Mouse (Mus musculus) myocyte (in vitro differentiated cells): Measurements from ENCODE around the gene Cdyl2.

Experiments used
- CEBPB ChIP-seq: IDR thresholded peaks from 2 replicates; pipeline ENCODE4 v1.6.1; 2011; ENCODE audit warnings: mild to moderate bottlenecking, moderate library complexity; ENCODE audit not compliant: poor library complexity, insufficient read depth, severe bottlenecking
- E2F4 ChIP-seq: IDR thresholded peaks from one replicate; pipeline ENCODE4 v1.6.1; 2011; ENCODE audit warnings: mild to moderate bottlenecking, control low read depth, moderate library complexity; ENCODE audit not compliant: insufficient read depth
- MAX ChIP-seq: IDR thresholded peaks from one replicate; pipeline ENCODE4 v1.6.1; 2011; ENCODE audit warnings: low read depth, mild to moderate bottlenecking, control low read depth
- MYOD1 ChIP-seq, 3 experiments: IDR thresholded peaks; one replicate each; pipeline ENCODE4 v1.6.1; 2011; ENCODE audit warnings: control low read depth in 2 of 3, low read depth in 2 of 3, mild to moderate bottlenecking in 2 of 3, moderate library complexity in 1 of 3; ENCODE audit not compliant: insufficient read length in 2 of 3, control insufficient read depth in 1 of 3
- MYOG ChIP-seq, 3 experiments: IDR thresholded peaks; one replicate each; pipeline ENCODE4 v1.6.1; 2011; ENCODE audit warnings: control low read depth in 2 of 3, low read depth in 2 of 3, mild to moderate bottlenecking in 2 of 3; ENCODE audit not compliant: insufficient read length in 2 of 3, control insufficient read depth in 1 of 3, insufficient read depth in 1 of 3
- POLR2A ChIP-seq: IDR thresholded peaks from one replicate; pipeline ENCODE4 v1.6.1; 2011; ENCODE audit warnings: low read depth, mild to moderate bottlenecking, control low read depth, moderate library complexity; ENCODE audit not compliant: insufficient read length
- POLR2AphosphoS2 ChIP-seq: IDR thresholded peaks from one replicate; pipeline ENCODE4 v1.6.1; 2011; ENCODE audit warnings: low read depth, control low read depth; ENCODE audit not compliant: insufficient read length
- REST ChIP-seq: IDR thresholded peaks from one replicate; pipeline ENCODE4 v1.6.1; 2011; ENCODE audit warnings: mild to moderate bottlenecking, control low read depth, moderate library complexity; ENCODE audit not compliant: insufficient read depth, insufficient read length
- SRF ChIP-seq: IDR thresholded peaks from one replicate; pipeline ENCODE4 v1.6.1; 2011; ENCODE audit warnings: low read depth; ENCODE audit not compliant: control insufficient read depth, insufficient read length
- TCF12 ChIP-seq: IDR thresholded peaks from one replicate; pipeline ENCODE4 v1.6.1; 2011; ENCODE audit warnings: mild to moderate bottlenecking, control low read depth; ENCODE audit not compliant: poor library complexity, insufficient read depth, severe bottlenecking
- TCF3 ChIP-seq: IDR thresholded peaks from one replicate; pipeline ENCODE4 v1.6.1; 2011; ENCODE audit warnings: low read depth, control low read depth; ENCODE audit not compliant: insufficient read length
- USF1 ChIP-seq: IDR thresholded peaks from one replicate; pipeline ENCODE4 v1.6.1; 2011; ENCODE audit warnings: low read depth, mild to moderate bottlenecking, control low read depth, moderate library complexity

GRCm38 (mm10) chr8:116618797-116619196 is 114.0 kb downstream of the Cdyl2 start:
- TF ChIP-seq POLR2A (no peak), TCF3 (no peak), MYOD1 (IDR thresholded peaks at IDR 0.05; ENCODE audit: control insufficient read depth in 1 of 3, insufficient read length in 2 of 3, low read depth in 2 of 3) (no peak), MYOG (IDR thresholded peaks at IDR 0.05; ENCODE audit: control insufficient read depth in 1 of 3, insufficient read depth in 1 of 3, insufficient read length in 2 of 3, low read depth in 2 of 3) (no peak), MAX (no peak), SRF (no peak), POLR2AphosphoS2 (no peak), E2F4 (no peak), TCF12 (no peak), USF1 (no peak), REST (no peak), CEBPB (no peak)
